Mouse (Mus musculus): ENCODE measurements around the gene Kank2. TPM values are rescaled to one million over a fixed set of nuclear protein-coding genes. Genes with fewer than 3 reads are reported as not detected.
A peak's percentile ranks its signal among the peaks of the same experiment; 100 is the strongest.

Kank2 gene
- total RNA-seq, 2 experiments from 2014 or later: 50.5 to 54.2 TPM

DNA sequence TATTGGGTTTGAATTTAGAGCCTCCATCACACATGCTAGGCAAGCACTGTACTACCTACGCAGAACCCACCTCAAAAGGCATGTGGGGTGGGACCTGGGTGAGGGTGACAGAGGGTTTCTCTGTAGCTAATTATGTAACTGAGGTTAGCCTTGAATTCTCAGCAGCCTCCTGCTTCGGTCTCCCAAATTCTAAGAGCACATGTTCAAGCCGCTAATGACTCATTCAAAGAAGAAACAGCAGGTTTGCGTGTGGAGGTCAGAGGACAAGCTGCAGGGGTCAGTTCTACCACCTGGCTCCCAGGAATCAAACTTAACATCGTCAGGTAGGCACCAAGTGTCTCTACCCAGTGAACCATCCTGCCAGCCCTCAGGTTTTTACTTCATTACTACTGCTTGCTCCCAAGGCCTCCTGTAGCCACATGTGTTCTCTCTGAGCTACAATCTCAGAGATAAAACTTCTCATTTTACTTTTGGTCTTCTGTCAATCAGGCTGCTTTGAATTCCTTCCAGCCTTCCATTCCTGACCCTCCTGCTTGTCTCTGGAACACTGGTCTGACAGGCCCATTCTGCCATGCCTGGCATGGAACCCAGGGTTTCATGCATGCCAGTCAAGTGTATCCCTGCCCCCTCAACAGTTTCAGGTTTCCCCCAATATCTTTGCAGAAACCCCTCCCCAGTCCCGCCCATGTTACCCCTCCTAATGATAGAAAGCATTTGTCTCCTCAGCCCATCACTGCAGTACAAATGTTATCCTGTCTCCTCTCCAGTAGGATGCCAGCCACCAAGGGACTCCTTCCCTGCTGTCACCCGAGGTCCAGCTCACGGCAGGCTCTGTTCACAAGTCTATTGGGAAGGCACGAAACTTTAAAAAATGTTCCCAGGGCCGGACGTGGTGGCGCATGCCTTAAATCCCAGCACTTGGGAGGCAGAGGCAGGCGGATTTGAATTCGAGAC, 39.7 kb downstream of the Kank2 start:
- intact Hi-C loops (cut with DNase I): no loop called here
- no peak for DNase-seq

GRCm38 (mm10) chr9:21754516-21755321, 43.8 kb downstream of the Kank2 start:
- peak in 1 of 2 experiments; percentile 37 for DNase-seq
- intact Hi-C loops (cut with DNase I): loop anchor here (1.0 to 5.0 kb wide), 2 partner anchors 29 to 152 kb away; no protein-coding TSS in a partner anchor

DNA sequence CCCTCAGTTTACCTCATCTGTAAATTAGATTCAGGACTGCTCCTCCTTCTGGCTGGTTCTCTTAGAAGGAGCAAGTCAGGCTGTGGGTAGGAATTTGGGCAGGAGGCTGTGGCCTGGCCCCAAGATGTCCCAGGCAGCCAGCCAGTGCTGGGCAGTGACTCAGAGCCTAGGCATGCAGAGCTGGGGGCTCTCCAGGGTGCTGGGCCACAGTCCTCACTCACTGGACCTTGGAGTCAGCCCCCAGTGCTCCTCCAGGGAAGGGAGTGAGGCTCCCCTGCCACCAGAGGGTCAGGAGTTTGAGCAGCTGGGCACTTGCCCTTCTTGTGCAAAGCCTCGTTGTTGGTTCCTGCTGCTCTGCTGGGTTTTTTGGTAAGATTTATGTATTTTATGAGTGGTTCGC, 44.5 kb downstream of the Kank2 start:
- intact Hi-C loops (cut with DNase I): loop anchor here (1.0 to 5.0 kb wide), 2 partner anchors 29 to 152 kb away; no protein-coding TSS in a partner anchor
- DNase-seq: peak; percentile 85 to 87

DNA sequence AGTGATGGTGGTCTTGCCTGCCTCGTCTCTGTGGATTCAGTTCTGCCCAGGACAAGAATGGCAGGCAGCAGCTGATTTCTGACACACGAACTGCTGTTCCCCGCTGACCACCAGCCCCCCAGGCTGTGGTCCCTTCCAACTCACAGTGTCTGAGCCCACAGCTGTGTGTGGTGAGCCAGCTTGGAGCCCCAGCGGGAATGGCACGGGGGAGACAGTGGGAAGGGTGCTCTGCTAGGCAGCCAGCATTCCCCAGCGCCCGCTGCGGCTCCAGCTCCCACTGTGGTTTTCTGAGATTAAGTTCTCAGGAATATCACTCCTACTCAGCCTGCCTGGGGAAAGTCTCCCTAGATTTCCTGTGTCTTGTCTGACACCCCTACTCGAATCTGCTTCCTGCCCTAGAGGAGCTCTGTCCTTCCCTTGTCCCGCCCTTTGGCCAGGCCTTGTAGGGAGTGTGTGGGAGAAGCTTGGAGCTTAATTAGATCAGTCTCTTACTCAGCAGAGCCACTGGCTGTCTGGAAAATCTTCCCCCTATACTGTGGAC, 46.2 kb downstream of the Kank2 start:
- peak; percentile 53 to 67 for DNase-seq
- intact Hi-C loops (cut with DNase I): loop anchor here (5.0 kb wide), 1 partner anchor 150 kb away; no protein-coding TSS in a partner anchor

DNA sequence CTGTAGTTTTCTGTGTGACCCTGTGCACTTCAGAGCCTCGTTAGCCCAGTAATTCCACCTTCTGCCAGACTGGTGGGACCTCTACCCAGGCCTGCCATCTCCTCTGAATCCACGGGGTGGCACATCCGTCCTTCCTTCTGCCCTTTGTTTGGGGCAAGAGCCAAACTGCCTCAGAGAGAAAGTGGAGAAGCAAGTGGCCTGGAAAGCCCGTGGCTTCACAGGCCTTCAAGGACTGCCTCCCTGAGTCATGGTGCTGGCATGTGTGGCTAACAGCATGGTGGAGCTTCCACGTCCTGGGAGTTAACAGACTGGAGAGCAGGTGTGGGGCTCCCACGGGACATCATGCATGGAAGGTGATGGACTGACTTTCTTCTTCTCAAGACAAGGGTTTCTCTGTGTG, 47.2 kb downstream of the Kank2 start:
- no peak for DNase-seq
- intact Hi-C loops (cut with DNase I): loop anchor here (1.0 to 5.0 kb wide), 2 partner anchors 53 to 149 kb away; no protein-coding TSS in a partner anchor

- intact Hi-C loops (cut with DNase I): loop anchor here (5.0 kb wide), 1 partner anchor 148 kb away; no protein-coding TSS in a partner anchor
- DNase-seq: no peak
Measured at GRCm38 (mm10) chr9:21750370-21750769, 48.2 kb downstream of the Kank2 start.

DNA sequence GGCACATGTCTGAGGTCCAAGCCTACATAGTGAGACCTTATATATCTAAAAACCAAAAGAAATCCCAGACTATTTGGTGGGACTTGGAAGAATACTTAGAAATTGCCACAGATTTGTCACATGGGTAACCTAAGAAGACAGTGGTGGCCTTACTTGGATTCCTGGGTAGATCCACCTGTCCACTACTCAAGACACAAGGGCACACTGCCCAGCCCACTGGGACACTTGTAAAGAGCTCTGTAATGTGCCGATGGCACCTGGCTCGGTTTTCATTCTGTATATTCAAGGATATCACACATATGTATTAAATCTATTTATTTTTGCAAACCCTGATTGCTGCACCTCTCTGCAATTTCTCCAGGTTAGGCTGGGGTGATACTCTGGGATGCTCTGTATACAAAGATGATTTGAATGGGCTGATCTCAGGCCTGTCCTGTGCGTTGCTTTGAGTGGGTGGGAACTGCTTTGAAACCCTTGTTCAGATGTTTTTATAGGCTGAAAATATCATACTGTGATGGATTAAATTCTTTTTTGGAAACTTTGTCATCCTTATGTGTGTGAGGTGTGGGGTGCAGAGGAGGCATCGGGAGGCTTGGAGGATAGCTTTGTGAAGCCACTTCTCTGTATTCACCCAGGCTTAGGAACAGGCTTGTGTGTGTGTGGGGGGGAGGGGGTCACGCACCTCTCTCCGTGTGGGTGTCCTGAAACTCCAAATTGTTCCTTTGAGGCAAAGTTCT, 49.0 kb downstream of the Kank2 start:
- DNase-seq: no peak
- intact Hi-C loops (cut with DNase I): loop anchor here (5.0 kb wide), 2 partner anchors 47 to 147 kb away; no protein-coding TSS in a partner anchor

DNA sequence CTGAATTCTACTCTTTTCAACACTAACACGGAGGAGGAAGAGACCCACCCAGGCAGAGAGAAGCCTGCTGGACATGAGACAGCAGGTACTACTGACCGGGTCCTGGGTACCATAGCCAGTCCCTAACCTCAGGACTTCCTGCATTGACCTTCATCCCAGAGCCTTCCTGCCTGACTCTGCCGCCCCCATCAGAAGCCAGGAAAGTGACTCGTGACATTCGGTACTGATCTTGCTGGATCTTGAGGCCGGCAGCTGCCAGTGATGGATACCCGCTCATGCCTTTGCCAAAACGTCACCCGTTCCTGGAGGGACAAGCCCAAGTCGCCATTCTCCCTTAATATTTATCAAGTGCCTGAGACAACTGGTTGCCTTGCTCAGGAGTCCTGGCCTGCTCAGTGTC, 50.1 kb downstream of the Kank2 start:
- no peak for DNase-seq
- intact Hi-C loops (cut with DNase I): loop anchor here (5.0 kb wide), 1 partner anchor 46 kb away; no protein-coding TSS in a partner anchor

DNA sequence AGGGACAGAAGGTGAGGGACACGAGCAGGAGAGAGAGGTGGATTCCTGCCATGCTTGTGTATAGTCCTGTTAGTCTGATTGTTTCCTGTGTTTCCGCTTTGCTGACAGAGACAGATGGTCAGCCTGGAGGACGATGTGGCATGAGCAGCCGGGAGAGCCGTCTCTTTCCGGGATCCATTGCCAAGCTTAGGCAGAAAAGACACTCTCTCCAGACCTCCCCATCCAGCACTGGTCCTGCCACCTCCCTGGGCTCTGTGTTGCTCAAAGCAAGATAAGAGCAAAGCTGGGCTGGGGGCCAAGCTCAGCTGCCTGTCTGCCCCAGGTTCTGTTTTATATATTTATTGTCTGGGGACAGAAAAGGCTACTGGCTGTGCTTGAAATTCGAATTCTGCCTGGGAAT, 50.5 kb downstream of the Kank2 start:
- intact Hi-C loops (cut with DNase I): loop anchor here (5.0 kb wide), 1 partner anchor 46 kb away; no protein-coding TSS in a partner anchor
- peak; percentile 61 to 67 for DNase-seq

- intact Hi-C loops (cut with DNase I): loop anchor here (5.0 kb wide), 1 partner anchor 45 kb away; no protein-coding TSS in a partner anchor
Measured at GRCm38 (mm10) chr9:21747238-21747774, 51.2 kb downstream of the Kank2 start.

DNA sequence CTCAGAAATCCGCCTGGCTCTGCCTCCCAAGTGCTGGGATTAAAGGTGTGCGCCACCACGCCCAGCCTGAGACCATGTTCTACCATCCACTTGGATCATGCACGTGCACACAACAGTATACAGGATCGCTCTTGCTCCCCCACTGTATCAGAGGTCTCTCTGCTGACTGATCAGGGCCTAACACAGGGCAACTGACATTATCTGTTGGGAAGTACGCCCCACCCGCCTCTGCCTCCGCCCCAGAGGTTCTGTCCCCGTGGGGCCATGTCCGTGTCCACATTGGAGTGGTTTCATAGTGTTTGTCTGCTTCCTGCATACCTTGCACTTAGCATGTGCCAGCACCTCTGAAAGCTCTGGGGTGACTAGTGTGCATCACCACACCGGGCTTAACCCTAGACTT, 57.0 kb downstream of the Kank2 start:
- no peak for DNase-seq
- intact Hi-C loops (cut with DNase I): no loop called here

More at GRCm38 (mm10) chr9:21747238-21747774, 51.2 kb downstream of the Kank2 start:
- DNase-seq: no peak

DNA sequence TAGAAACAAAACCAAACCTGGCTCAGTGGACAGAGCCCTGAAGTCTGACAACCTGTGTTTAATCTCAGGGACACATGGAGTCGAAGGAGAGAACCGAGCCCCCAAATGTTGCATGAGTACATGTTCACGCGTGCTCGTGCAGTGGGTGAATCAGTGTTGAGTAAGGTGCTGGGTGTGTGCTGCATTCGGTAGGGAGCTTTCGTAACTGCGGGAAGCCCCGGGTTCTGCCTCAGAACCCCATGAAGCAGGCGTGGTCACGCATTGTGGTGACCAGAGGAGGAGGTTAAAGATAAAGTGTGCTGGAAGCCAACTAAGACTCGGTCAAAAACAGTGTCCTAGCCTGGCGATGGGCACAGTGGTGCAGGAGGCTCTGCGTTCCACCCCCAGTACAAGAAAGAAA, 58.1 kb downstream of the Kank2 start:
- no peak for DNase-seq
- intact Hi-C loops (cut with DNase I): no loop called here

DNA sequence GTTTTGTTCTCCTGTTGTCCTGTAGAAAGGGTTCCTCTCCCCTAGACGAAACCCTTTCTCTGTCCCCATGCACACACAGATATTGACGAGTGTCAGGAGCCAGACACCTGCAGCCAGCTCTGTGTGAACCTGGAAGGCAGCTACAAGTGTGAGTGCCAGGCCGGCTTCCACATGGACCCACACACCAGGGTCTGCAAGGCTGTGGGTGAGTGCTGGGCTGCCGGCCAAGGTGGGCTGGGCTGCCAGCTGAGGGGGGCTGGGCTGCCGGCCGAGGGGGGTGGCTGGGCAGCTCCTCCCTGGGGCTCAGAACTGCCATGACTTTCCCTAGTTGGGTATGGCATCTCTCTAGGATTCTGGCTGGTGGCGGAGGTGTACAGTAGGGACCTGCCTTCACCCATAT, 59.8 kb downstream of the Kank2 start:
- intact Hi-C loops (cut with DNase I): no loop called here
- DNase-seq: no peak

GRCm38 (mm10) chr9:21737188-21737587, 61.4 kb downstream of the Kank2 start:
- no peak for DNase-seq
- intact Hi-C loops (cut with DNase I): no loop called here

- intact Hi-C loops (cut with DNase I): no loop called here
- no peak for DNase-seq
Measured at GRCm38 (mm10) chr9:21736580-21736979, 62.0 kb downstream of the Kank2 start.

DNA sequence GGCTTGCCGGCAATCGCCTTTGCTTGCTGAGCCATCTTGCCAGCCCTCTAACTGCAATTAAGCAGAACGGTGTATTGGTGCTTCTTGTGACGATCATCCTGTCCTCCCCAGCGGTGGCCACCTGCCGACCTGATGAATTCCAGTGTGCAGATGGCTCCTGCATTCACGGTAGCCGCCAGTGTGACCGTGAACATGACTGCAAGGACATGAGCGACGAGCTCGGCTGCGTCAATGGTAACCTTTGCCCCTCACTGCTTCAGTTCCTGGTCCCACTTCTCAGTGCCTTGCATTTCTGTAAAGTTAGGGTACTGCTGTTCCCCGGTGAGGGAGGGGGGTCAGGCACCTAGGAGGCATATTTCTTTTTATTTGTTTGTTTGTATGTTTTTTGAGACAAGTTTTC, 63.4 kb downstream of the Kank2 start:
- intact Hi-C loops (cut with DNase I): no loop called here
- no peak for DNase-seq

DNA sequence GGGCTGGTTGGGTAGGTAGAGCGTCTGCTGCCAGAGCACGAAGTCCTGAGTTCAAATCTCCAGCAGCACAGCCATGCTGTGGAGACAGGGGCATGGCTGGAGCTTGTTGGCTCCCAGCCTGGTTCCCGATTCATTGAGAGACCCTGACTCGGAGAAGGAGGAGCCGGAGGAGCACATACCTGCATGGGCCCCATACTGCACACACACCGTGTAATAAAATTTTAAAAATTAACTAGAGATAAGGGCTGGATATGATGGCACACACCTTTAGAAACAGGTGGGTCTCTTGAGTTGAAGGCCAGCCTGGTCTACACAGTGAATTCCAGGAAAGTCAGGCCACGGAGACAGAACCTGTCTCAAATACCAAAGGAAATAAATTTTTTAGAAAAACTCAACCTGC, 64.6 kb downstream of the Kank2 start:
- no peak for DNase-seq
- intact Hi-C loops (cut with DNase I): no loop called here

DNA sequence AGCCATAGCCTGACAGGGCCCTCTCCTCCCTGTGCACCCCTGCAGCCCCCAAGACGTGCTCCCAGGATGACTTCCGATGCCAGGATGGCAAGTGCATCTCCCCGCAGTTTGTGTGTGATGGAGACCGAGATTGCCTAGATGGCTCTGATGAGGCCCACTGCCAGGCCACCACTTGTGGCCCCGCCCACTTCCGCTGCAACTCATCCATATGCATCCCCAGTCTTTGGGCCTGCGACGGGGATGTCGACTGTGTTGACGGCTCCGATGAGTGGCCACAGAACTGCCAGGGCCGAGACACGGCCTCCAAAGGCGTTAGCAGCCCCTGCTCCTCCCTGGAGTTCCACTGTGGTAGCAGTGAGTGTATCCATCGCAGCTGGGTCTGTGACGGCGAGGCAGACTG, 65.1 kb downstream of the Kank2 start:
- no peak for DNase-seq

DNA sequence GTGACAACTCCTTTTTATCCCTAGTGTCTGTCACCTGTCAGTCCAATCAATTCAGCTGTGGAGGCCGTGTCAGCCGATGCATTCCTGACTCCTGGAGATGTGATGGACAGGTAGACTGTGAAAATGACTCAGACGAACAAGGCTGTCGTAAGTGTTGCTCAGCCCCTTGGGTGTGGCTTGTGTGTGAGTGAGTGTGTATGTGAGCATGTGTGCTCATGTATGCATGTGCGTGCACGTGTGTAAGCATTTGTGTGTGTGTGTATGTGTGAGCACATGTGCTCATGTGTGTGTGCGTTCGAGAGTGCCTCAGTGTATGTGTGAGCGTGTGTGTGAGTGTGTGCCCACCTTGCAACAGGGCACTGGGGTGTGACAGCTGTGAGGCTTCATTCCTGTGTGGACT, 66.3 kb downstream of the Kank2 start:
- DNase-seq: no peak
- intact Hi-C loops (cut with DNase I): no loop called here

More for the DNA sequence above, 65.1 kb downstream of the Kank2 start:
- intact Hi-C loops (cut with DNase I): no loop called here

DNA sequence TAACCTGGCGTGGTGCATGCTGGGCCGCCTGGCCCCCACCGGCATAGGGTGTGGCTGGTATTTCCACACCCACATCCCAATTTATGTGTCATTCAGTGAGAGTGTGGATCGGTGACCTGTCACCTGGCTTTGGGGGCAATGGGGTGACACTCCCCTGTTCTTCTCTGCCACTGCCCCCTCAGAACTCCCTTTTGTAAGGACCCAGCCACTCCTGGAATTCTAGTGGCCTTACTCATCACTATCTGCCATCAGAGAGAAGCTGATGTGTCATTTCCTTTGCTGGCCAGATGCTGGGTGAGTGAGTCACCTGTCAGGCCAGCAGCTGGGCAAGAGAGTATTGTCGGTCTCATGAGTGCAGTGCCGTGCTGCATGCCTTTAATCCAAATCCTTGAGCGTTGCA, 69.3 kb downstream of the Kank2 start:
- DNase-seq: no peak

More for the DNA sequence above, 69.3 kb downstream of the Kank2 start:
- intact Hi-C loops (cut with DNase I): no loop called here
